Mouse (Mus musculus) monocyte, adult 2 months (primary cell): ENCODE data around the gene Dennd1a.

Source experiments
- DNase-seq, 2 experiments: peaks; one replicate each; pipeline ENCODE4 v3.0.0; 2022; ENCODE audit warnings: low spot score in 2 of 2, low read depth in 1 of 2

Dennd1a gene

DNA sequence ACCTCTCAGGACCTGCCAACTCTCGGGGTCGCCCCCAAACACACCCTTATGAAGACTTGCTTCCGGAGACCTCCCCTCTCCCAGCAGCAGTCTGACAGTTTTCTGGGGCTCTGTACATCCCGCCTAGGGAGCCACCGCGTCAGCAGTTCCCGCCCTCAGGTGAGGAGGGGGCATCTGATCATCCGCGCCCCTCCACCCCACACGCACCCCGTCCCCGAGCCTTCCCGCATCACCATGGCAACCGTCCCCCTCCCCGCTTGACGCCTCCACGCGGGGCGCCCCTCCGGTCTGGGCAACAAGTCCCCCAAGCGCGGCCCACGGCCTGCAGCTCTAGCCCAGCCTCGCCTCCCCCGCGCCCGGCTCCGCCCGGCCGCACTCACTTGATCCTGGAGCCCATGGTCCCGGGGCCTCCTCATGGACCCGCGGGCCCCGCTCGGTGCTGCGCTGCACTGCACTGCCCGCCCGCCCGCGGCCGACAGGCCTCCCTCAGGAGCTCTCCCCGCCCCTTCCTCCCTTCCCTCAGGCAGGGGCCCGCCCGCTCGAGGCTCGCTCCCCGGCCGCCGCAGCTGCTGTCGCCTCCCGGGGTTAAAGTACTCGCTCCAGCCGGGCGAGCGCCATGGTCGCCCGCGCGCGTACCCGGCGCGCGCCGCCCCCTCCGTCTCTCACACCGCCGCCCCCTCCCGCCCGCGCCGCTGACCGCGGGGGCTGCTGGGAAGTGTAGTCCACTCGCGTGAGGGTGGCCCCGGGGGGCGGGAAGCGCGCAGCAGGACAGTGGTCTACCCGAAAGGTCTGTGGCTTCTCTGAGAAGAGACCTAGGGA lies at the start of gene Dennd1a:
Gene Dennd1a (minus strand): TSS at position 658 of the 819 bp plus-strand sequence.
- DNase-seq, result peak; percentile 45 to 61

DNA sequence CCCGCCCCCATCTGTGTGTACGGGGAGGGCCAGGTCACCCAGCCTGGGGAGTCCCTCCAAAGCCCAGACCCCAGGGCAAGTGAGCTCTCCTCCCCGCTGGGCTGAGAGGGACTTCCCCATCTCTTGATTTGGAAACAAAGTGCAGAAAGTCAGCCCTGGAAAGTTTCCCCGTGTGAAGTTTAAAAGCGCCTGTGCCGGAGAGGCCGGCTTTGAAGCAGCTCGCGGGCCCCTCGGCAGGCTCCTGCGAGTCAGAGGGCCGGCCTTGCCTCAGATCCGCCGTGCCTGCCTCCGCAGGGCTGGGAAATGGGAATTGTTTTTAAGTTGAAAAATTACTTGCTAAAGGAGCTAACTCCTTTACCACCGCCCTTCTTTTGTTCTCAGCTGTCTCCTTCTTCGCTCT lies 49.4 kb upstream of the Dennd1a start:
- DNase-seq, result no peak

- DNase-seq, result no peak
Observed at GRCm38 (mm10) chr2:38333586-38334119, 46.5 kb upstream of the Dennd1a start.

DNA sequence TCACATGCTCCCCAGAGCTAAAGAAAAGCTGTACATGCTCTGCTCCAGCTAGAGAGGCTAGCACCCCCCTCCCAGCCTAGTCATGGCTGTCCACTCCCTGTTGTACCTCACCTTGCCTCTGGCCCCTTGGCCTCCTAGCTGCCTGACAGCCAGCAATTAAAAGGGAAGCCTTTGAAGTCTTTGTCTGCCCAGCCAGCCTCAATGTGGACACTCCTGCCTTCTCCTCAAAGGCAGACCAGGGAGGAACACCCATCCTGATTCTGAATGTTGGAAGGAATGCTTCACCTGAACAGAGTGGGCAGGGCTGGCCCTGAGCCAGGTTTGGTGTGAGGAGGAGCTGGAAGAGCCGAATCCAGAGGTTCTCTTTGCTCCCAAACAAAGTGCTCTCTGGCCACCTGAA lies 39.5 kb upstream of the Dennd1a start:
- no peak for DNase-seq

DNA sequence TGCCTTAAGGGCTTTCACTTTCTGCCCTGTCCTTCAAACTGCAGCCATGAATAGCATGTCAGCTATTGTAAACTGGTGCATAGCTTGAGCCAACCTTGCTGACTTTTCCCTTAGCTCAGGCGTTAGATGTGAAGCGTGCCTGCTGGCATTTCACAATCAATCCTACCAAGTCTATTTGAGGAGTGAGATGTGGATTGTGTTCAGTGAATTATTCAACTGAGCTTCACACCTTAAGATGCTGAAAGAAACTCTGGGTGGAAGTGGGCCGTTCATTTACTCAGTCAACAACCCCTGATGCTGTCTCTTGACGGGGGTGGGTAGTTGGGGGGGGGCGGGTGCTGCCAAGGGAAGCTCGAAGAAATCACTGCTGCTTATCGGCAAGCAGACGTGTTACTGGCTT lies 36.2 kb upstream of the Dennd1a start:
- DNase-seq, result no peak

GRCm38 (mm10) chr2:38320911-38321310 lies 33.7 kb upstream of the Dennd1a start:
- DNase-seq, result no peak

- no peak for DNase-seq
Observed at GRCm38 (mm10) chr2:38319086-38319485, 31.9 kb upstream of the Dennd1a start.

- DNase-seq, result no peak
Observed at GRCm38 (mm10) chr2:38313399-38313798, 26.2 kb upstream of the Dennd1a start.

DNA sequence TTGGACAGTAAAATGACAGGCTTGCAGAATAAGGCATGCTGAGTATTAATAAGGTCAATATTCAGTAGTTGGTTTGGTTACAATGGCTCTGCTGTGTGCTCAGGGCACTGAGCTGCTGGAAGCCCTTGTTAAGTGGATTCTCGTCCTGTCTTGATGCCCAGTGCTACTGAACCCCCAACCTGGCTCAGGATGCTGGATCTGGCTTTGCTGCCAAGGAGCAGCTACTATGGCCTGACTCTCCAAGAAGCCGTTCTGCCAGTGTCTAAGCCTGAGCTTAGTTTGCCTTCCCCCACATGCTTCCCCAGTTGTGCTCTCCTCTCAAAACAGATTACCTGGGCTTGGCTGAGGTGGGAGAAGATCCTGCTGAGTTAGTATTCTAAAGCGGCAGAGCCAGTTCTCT lies 25.7 kb upstream of the Dennd1a start:
- DNase-seq, result no peak

DNA sequence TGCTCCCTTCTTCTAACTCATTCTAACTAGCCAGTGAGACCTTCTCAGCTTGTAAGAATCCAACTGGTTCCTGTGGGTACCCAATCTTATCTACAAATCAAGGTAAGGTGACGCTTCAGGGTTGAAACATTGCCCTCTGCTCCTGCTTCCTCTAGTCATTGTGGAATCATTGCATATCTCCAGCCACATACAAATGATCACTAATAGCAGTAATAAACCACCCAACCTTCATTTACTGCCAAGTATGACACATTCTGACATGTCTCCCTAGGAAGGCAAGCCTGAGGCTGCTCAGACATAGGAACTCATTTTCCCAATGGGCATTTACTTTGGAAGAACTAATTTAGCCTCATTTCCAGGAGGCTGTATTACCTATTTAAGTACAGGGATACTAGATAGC lies 18.0 kb upstream of the Dennd1a start:
- no peak for DNase-seq

DNA sequence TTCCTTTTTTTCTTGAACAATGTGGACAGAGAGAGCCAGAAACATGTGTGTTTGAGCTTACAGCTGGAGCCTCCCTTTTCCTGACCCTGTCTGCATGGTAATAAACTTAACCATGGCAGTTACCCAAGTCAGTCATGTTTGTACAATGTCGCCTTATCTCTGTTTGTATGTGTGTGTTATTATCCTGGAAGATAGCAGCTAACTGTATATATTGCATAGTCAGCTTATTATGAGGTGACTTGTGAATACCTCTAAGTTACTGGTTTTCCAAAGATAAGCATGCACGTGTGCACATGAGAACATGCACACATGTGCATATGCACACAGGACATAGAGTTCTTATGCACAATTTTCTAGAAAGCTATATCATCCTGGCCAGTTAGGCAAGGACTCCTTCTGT lies 13.8 kb upstream of the Dennd1a start:
- DNase-seq, result no peak

DNA sequence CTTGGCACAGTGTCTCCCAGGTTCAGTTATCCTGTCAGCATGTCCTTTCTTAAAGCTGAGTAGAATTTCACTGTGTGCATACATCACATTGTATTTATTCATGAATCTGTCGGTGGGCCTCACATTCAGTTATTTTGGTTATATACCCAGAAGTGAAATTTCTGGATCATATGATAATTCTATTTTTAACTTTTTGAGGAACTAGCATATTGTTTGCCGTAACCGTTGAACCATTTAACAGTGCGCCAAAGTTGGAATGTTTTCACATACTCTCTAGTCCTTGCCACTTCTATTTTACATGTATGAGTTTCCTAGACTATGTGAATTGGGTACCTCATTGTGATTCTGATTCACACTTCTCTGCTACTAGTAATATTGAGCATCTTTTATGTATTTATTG lies 8.7 kb upstream of the Dennd1a start:
- DNase-seq, result no peak

- no peak for DNase-seq
Observed at GRCm38 (mm10) chr2:38291526-38291925, 4.3 kb upstream of the Dennd1a start.

DNA sequence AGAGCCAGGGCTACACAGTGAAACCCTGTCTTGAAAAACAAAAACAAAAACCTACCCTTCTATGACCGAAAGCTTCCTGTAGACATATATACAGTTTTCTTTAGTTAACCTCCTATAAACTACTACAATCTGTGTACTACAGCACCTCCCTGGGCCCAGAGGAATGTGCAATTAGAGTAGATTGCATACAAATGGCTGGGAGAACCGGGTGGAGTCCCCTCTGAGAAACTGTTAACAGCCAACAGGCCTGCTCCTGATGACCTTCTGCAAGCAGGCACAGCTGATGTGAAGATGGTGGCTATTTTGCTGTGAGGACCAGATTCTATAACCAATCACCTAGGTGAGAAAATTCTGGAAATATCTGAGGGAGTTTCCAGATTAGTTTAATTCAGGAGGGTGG lies 1.0 kb upstream of the Dennd1a start:
- no peak for DNase-seq

GRCm38 (mm10) chr2:38286433-38286732 lies 807 bp downstream of the Dennd1a start:
- DNase-seq, result no peak

GRCm38 (mm10) chr2:38285781-38286432 lies 1.3 kb downstream of the Dennd1a start:
- no peak for DNase-seq

DNA sequence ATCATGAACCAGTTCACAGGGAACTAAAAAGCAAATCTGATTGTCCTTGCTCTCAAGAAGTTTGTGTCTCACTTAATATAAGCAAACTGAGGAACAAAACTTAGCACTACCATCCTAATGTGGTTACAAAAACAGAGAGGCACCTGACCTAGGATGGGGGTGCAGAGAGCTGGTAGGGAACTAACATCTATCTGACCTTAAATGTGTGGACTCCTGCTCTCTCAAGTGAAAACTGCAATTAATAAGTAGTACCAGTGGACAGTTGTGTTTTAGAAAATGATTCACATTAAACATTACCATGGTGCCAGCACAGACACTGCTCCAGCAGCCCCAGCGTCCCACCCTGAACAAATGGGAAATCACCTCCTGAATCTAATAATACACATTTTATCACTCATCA lies 3.2 kb downstream of the Dennd1a start:
- no peak for DNase-seq

GRCm38 (mm10) chr2:38280376-38280775 lies 6.8 kb downstream of the Dennd1a start:
- no peak for DNase-seq

- DNase-seq, result no peak
Observed at GRCm38 (mm10) chr2:38274973-38275372, 12.2 kb downstream of the Dennd1a start.

DNA sequence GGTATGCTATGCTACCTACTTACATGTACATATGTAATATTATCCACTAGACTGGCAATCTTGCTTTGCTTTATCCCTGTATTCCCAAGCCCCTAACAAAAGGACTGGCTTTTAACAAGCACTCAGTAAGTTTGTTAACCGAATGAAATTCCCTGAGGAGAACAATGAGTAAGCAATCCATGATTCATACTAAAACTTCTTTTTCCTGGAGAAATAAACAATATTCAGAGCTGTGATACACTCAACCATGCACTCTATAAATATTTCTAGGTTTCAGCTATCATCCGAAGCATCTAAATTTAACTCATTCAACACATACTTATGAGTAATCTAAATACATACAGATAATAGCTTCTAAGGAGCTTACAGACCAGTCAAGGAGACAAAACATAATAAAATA lies 23.5 kb downstream of the Dennd1a start:
- no peak for DNase-seq

DNA sequence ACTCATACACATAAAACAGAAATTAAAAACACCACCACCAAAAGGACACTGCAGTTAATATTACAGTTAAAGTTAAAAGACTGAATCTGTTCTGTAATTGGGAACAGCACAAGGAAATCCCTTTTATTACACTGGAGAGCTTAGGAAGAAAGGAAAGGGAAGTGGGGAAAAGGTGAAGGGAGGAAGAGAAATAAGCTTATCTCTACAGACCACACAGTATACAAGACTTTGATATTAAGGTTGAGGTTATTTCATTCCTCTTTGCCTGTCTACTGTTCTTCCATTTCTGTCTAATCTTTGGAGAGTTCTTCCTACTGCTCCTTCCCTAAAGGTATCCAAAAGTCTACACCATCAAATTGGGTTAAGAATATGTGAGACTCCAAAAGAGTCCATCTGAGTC lies 28.1 kb downstream of the Dennd1a start:
- DNase-seq, result no peak

GRCm38 (mm10) chr2:38237616-38238015 lies 49.6 kb downstream of the Dennd1a start:
- DNase-seq, result no peak

DNA sequence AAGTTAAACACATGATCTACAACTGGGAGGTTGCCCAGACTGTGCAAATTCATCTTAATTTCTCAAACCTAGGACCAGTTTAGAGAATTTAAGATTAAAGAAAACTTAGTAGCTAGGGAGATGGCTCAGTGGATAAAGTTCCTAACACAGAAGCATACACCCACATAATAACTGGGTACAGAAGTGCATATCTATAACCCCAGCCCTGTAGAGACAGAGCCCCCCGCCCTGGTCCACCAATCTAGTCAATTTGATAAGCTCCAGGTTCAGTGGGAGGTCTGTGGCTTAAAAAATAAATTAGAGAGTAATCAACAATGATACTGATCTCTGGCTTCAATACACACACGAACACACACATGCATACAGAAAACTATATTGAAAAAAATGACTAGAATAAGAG lies 51.6 kb downstream of the Dennd1a start:
- no peak for DNase-seq
